Mouse (Mus musculus): ENCODE data around the gene Olfr1192-ps1. TPM values are rescaled to one million over a fixed set of nuclear protein-coding genes. Genes with fewer than 3 reads are reported as not detected.
"Not testable (repeated sequence)": the region's sequence is repeated elsewhere in the genome, so short reads cannot be mapped to it uniquely, and the experiment has no call there.

The Olfr1192-ps1 gene
- total RNA-seq (2015; ENCODE audit: low replicate concordance) (not detected in 2 replicates), total RNA-seq (2017; ENCODE audit: low replicate concordance) (0.14 TPM in 1 of 2 replicates, not detected in the other)

- no peak for ATAC-seq (replicated peaks; ENCODE audit: low FRiP score, poor library complexity, severe bottlenecking)
Measured at GRCm38 (mm10) chr2:88648209-88648608, at the start of gene Olfr1192-ps1. Gene Olfr1192-ps1, plus strand, starts transcription at chr2:88648509.

- ATAC-seq (replicated peaks; ENCODE audit: low FRiP score, poor library complexity, severe bottlenecking): not testable (repeated sequence)
Measured at GRCm38 (mm10) chr2:88640242-88640641, 8.1 kb upstream of the Olfr1192-ps1 start, which contains the start of gene Olfr1191-ps1. Gene Olfr1191-ps1, plus strand, starts transcription at chr2:88640542.

- not testable (repeated sequence) for ATAC-seq (replicated peaks; ENCODE audit: low FRiP score, poor library complexity, severe bottlenecking)
Measured at GRCm38 (mm10) chr2:88675328-88675727, 27.0 kb downstream of the Olfr1192-ps1 start, which contains the start of gene Olfr1193. Gene Olfr1193, plus strand, starts transcription at chr2:88675628.

- ATAC-seq (replicated peaks; ENCODE audit: low FRiP score, poor library complexity, severe bottlenecking): no peak
Measured at GRCm38 (mm10) chr2:88689087-88689486, 40.8 kb downstream of the Olfr1192-ps1 start, which contains the start of gene Olfr1195. Gene Olfr1195, minus strand, starts transcription at chr2:88689187.

- ATAC-seq (replicated peaks; ENCODE audit: low FRiP score, poor library complexity, severe bottlenecking): no peak
Measured at GRCm38 (mm10) chr2:88704497-88704896, 56.2 kb downstream of the Olfr1192-ps1 start, which contains the start of gene Olfr1196. Gene Olfr1196, minus strand, starts transcription at chr2:88704597.

Other genes starting within 250 kb of the Olfr1192-ps1 start
- not detected in 2 replicates for gene Olfr1179, start 242.1 kb upstream of the Olfr1192-ps1 start, total RNA-seq (2015; ENCODE audit: low replicate concordance)
- not detected in 2 replicates for gene Olfr1179, start 242.1 kb upstream of the Olfr1192-ps1 start, total RNA-seq (2017; ENCODE audit: low replicate concordance)
- not detected in 2 replicates for gene Olfr1180, start 229.4 kb upstream of the Olfr1192-ps1 start, total RNA-seq (2015; ENCODE audit: low replicate concordance)
- gene Olfr1180, start 229.4 kb upstream of the Olfr1192-ps1 start, total RNA-seq (2017; ENCODE audit: low replicate concordance): not detected in 2 replicates
- gene Olfr1181, start 222.3 kb upstream of the Olfr1192-ps1 start, total RNA-seq (2015; ENCODE audit: low replicate concordance): not detected in 2 replicates
- gene Olfr1181, start 222.3 kb upstream of the Olfr1192-ps1 start, total RNA-seq (2017; ENCODE audit: low replicate concordance): not detected in 2 replicates
- gene Gm13757, start 199.4 kb upstream of the Olfr1192-ps1 start, total RNA-seq (2015; ENCODE audit: low replicate concordance): 0.63 TPM in 1 of 2 replicates, not detected in the other
- not detected in 2 replicates for gene Gm13757, start 199.4 kb upstream of the Olfr1192-ps1 start, total RNA-seq (2017; ENCODE audit: low replicate concordance)
- gene Olfr1183, start 193.6 kb upstream of the Olfr1192-ps1 start, total RNA-seq (2015; ENCODE audit: low replicate concordance): not detected in 2 replicates
- not detected in 2 replicates for gene Olfr1183, start 193.6 kb upstream of the Olfr1192-ps1 start, total RNA-seq (2017; ENCODE audit: low replicate concordance)
- gene Olfr1184, start 164.9 kb upstream of the Olfr1192-ps1 start, total RNA-seq (2015; ENCODE audit: low replicate concordance): not detected in 2 replicates
- gene Olfr1184, start 164.9 kb upstream of the Olfr1192-ps1 start, total RNA-seq (2017; ENCODE audit: low replicate concordance): not detected in 2 replicates
- not detected in 2 replicates for gene Olfr1185-ps1, start 155.2 kb upstream of the Olfr1192-ps1 start, total RNA-seq (2015; ENCODE audit: low replicate concordance)
- gene Olfr1185-ps1, start 155.2 kb upstream of the Olfr1192-ps1 start, total RNA-seq (2017; ENCODE audit: low replicate concordance): not detected in 2 replicates
- gene Olfr1186, start 130.0 kb upstream of the Olfr1192-ps1 start, total RNA-seq (2015; ENCODE audit: low replicate concordance): not detected in 2 replicates
- gene Olfr1186, start 130.0 kb upstream of the Olfr1192-ps1 start, total RNA-seq (2017; ENCODE audit: low replicate concordance): not detected in 2 replicates
- gene Olfr1188, start 91.6 kb upstream of the Olfr1192-ps1 start, total RNA-seq (2015; ENCODE audit: low replicate concordance): not detected in 2 replicates
- not detected in 2 replicates for gene Olfr1188, start 91.6 kb upstream of the Olfr1192-ps1 start, total RNA-seq (2017; ENCODE audit: low replicate concordance)
- gene Olfr1189, start 62.1 kb upstream of the Olfr1192-ps1 start, total RNA-seq (2015; ENCODE audit: low replicate concordance): not detected in 2 replicates
- not detected in 2 replicates for gene Olfr1189, start 62.1 kb upstream of the Olfr1192-ps1 start, total RNA-seq (2017; ENCODE audit: low replicate concordance)
- gene Olfr1191-ps1, start 8.0 kb upstream of the Olfr1192-ps1 start, total RNA-seq (2015; ENCODE audit: low replicate concordance): not detected in 2 replicates
- gene Olfr1191-ps1, start 8.0 kb upstream of the Olfr1192-ps1 start, total RNA-seq (2017; ENCODE audit: low replicate concordance): not detected in 2 replicates
- not detected in 2 replicates for gene Olfr1193, start 27.1 kb downstream of the Olfr1192-ps1 start, total RNA-seq (2015; ENCODE audit: low replicate concordance)
- not detected in 2 replicates for gene Olfr1193, start 27.1 kb downstream of the Olfr1192-ps1 start, total RNA-seq (2017; ENCODE audit: low replicate concordance)
- gene Olfr1195, start 40.7 kb downstream of the Olfr1192-ps1 start, total RNA-seq (2015; ENCODE audit: low replicate concordance): not detected in 2 replicates
- not detected in 2 replicates for gene Olfr1195, start 40.7 kb downstream of the Olfr1192-ps1 start, total RNA-seq (2017; ENCODE audit: low replicate concordance)
- gene Olfr1196, start 56.1 kb downstream of the Olfr1192-ps1 start, total RNA-seq (2015; ENCODE audit: low replicate concordance): not detected in 2 replicates
- not detected in 2 replicates for gene Olfr1196, start 56.1 kb downstream of the Olfr1192-ps1 start, total RNA-seq (2017; ENCODE audit: low replicate concordance)
- gene Olfr1197, start 83.9 kb downstream of the Olfr1192-ps1 start, total RNA-seq (2015; ENCODE audit: low replicate concordance): not detected in 2 replicates
- not detected in 2 replicates for gene Olfr1197, start 83.9 kb downstream of the Olfr1192-ps1 start, total RNA-seq (2017; ENCODE audit: low replicate concordance)
- gene Olfr1198, start 102.9 kb downstream of the Olfr1192-ps1 start, total RNA-seq (2015; ENCODE audit: low replicate concordance): not detected in 2 replicates
- gene Olfr1198, start 102.9 kb downstream of the Olfr1192-ps1 start, total RNA-seq (2017; ENCODE audit: low replicate concordance): not detected in 2 replicates
- gene Olfr1199, start 112.0 kb downstream of the Olfr1192-ps1 start, total RNA-seq (2015; ENCODE audit: low replicate concordance): not detected in 2 replicates
- gene Olfr1199, start 112.0 kb downstream of the Olfr1192-ps1 start, total RNA-seq (2017; ENCODE audit: low replicate concordance): not detected in 2 replicates
- not detected in 2 replicates for gene Olfr1200, start 122.0 kb downstream of the Olfr1192-ps1 start, total RNA-seq (2015; ENCODE audit: low replicate concordance)
- gene Olfr1200, start 122.0 kb downstream of the Olfr1192-ps1 start, total RNA-seq (2017; ENCODE audit: low replicate concordance): not detected in 2 replicates
- not detected in 2 replicates for gene Olfr1201, start 144.5 kb downstream of the Olfr1192-ps1 start, total RNA-seq (2015; ENCODE audit: low replicate concordance)
- gene Olfr1201, start 144.5 kb downstream of the Olfr1192-ps1 start, total RNA-seq (2017; ENCODE audit: low replicate concordance): not detected in 2 replicates
- not detected in 2 replicates for gene Olfr1202, start 166.0 kb downstream of the Olfr1192-ps1 start, total RNA-seq (2015; ENCODE audit: low replicate concordance)
- not detected in 2 replicates for gene Olfr1202, start 166.0 kb downstream of the Olfr1192-ps1 start, total RNA-seq (2017; ENCODE audit: low replicate concordance)
- gene Olfr1205, start 181.2 kb downstream of the Olfr1192-ps1 start, total RNA-seq (2015; ENCODE audit: low replicate concordance): not detected in 2 replicates
- 0.28 TPM in 1 of 2 replicates, not detected in the other for gene Olfr1205, start 181.2 kb downstream of the Olfr1192-ps1 start, total RNA-seq (2017; ENCODE audit: low replicate concordance)
- gene Olfr1204, start 200.8 kb downstream of the Olfr1192-ps1 start, total RNA-seq (2015; ENCODE audit: low replicate concordance): 14.6 TPM in 1 of 2 replicates, not detected in the other
- not detected in 2 replicates for gene Olfr1204, start 200.8 kb downstream of the Olfr1192-ps1 start, total RNA-seq (2017; ENCODE audit: low replicate concordance)
- not detected in 2 replicates for gene Olfr1206, start 214.7 kb downstream of the Olfr1192-ps1 start, total RNA-seq (2015; ENCODE audit: low replicate concordance)
- gene Olfr1206, start 214.7 kb downstream of the Olfr1192-ps1 start, total RNA-seq (2017; ENCODE audit: low replicate concordance): not detected in 2 replicates

Data from erythroblast, adult 5-6 weeks (primary cell).